Mouse (Mus musculus): ENCODE data around the gene Tmx4.

The Tmx4 gene

GRCm38 (mm10) chr2:134559422-134559821, 84.5 kb downstream of the Tmx4 start:
- DNase-seq (ENCODE audit: low read depth, low spot score), result no peak

DNA sequence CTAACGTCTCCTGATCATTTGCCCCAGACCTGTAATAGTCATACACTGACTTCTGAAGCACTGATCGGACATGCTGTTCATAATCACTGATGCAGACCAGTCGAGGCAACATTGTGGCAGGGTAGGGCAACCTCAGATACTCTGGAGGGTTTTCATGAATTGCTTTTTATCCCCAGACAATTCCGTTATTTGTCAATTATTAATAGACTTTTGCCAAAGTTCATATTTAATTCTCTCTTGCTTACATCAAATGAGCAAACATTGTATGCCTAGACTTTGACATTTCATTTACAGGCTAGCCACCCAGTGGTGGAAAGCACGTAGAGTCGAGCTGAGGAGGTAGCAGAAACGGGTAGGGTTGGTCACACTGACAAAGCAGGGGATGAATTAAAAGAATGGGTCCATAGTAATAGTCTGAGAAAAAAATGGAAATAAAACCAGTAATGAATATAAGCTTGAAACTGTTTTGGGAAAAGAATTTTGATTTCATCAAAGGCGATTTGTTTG, 89.7 kb downstream of the Tmx4 start, which contains the start of gene Hao1:
Gene Hao1, minus strand, starts transcription at position 148 of the 507 bp plus-strand sequence.
- no peak for DNase-seq (ENCODE audit: low read depth, low spot score)

- no peak for DNase-seq (ENCODE audit: low read depth, low spot score)
These were observed 91.6 kb downstream of the Tmx4 start for GRCm38 (mm10) chr2:134552358-134552757.

- peak; percentile 15 for DNase-seq (ENCODE audit: low read depth, low spot score)
These were observed 94.2 kb downstream of the Tmx4 start for GRCm38 (mm10) chr2:134549770-134550169.

- DNase-seq (ENCODE audit: low read depth, low spot score), result no peak
These were observed 98.8 kb downstream of the Tmx4 start for GRCm38 (mm10) chr2:134545116-134545515.

DNA sequence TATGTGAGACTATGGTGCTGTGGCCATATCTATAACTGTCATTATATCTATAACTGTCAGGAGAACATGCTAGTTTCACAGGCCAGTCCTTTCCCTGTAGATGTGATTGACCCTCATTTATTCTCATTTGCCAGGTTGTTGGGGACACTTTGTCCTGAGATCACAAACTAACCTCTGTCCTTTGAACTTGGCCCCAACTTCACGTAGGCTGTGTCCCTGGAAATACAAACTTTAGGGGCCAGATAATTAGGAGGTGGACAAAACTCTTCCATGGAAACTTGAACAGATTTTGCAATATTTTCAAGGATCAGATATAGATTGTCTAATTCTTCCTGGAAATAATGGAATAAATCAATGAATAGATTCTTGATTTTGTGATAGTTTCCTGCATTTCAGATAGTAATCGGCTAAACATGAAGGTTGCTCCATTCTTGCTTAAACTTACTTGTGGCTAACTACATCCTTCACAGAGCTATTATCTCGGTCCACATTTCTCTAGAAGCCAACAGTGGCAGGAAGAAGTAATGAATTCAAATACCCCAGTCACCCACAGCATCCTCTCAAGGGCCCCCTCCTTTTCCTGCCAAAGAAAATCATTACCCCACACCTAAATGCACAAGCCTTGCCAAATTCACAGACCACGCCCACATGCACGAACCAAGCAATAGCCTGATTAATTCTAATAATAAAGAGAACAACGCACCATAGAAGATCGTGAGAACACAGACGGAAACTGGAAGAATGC, 99.5 kb downstream of the Tmx4 start:
- no peak for DNase-seq (ENCODE audit: low read depth, low spot score)

Data from c-Kit-negative CD71-positive TER-119-positive erythroid progenitor cells, embryonic 14.5 days (primary cell).